Mouse (Mus musculus): ENCODE data around the gene Ptk6. TPM values are rescaled to one million over a fixed set of nuclear protein-coding genes. Genes with fewer than 3 reads are reported as not detected.
A peak's percentile ranks its signal among the peaks of the same experiment; 100 is the strongest.

The Ptk6 gene
- polyA plus RNA-seq, 1 experiment from 2014 or later: not detected

DNA sequence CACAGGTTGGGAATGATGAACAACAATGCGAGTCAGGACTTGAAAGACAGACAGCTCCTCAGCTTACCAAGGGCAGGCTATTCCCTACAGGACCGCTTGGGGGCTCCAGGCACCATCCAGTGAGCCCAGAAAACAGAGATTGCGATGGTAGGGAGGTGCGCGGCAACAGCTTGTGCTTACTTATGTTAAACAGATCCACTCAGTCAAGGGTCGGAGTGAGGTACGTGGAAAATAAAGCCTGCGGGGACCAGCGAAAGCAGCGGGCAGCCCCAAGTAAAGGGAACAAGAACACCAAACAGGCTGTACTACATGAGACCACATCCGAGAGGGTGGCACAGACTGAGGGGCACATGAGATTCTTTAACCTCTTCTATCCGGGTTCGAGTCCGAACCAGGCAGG, 16.0 kb downstream of the Ptk6 start:
- H3K4me1 ChIP-seq: peaks cover 25% of the 10 kb centered on the region
- WGBS: under 1% methylated on average over 14 of the region's 14 CpGs
- H3K27ac ChIP-seq: peak overlapping the region; percentile 97
- no peaks in the 10 kb centered on the region for H3K27me3 ChIP-seq (ENCODE audit: poor library complexity, severe bottlenecking)
- H3K4me3 ChIP-seq: peak overlapping the region; percentile 78
- H3K9me3 ChIP-seq: no peaks in the 10 kb centered on the region
- peaks cover 18% of the 10 kb centered on the region for H3K36me3 ChIP-seq (replicated peaks)
- DNase-seq (ENCODE audit: extremely low spot score, low spot score): peak; percentile 84

DNA sequence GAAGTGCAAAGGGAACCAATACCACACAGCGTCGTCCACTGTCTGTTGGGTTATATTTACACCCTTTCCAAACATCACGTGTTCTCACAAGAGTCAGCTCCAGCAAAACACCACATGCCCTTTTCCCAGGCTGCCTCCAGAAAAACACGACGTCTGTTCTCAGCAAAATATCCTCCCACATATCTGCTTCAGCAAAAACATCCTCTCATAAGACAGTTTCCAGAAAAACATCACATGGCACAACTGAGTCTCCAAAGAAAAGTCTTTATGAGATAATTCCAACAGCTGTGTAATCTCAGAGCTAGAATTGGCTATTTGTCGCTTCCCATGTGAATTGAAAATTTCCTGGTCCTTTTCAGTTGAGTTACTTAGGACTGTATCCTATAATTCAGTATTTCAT, 21.7 kb downstream of the Ptk6 start:
- Histone ChIP-seq H3K36me3 (replicated peaks) (no peaks in the 10 kb centered on the region), H3K4me3 (no peak overlapping the region), H3K9me3 (no peaks in the 10 kb centered on the region), H3K27me3 (ENCODE audit: poor library complexity, severe bottlenecking) (no peaks in the 10 kb centered on the region), H3K27ac (no peak overlapping the region), H3K4me1 (no peaks in the 10 kb centered on the region)
- no peak for DNase-seq (ENCODE audit: extremely low spot score, low spot score)
- 82% methylated on average over 6 of the region's 6 CpGs for WGBS

DNA sequence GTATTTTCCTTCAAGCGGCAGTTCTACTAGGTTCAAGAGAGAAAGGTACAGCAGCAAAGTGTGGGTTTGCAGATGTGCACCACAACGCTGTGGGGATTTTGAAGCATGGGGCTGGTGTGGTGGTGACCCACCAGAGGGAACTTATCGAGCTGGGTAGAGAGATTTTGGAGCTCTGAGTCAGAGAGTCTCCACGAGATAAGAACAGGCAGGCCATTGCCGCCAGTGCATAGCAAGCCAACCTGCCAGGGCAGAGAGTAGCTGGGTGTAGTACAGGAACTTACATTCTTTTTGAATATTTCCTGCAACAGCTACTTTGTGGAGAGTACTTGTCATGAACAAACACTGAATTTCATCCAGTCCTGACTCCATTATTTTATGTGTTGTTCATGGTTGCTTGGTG, 24.1 kb downstream of the Ptk6 start:
- no peak for DNase-seq (ENCODE audit: extremely low spot score, low spot score)
- Histone ChIP-seq H3K4me1 (no peaks in the 10 kb centered on the region), H3K36me3 (replicated peaks) (no peaks in the 10 kb centered on the region), H3K9me3 (no peaks in the 10 kb centered on the region), H3K27ac (no peak overlapping the region), H3K27me3 (ENCODE audit: poor library complexity, severe bottlenecking) (no peaks in the 10 kb centered on the region), H3K4me3 (no peak overlapping the region)
- WGBS: 90% methylated on average over 5 of the region's 5 CpGs

DNA sequence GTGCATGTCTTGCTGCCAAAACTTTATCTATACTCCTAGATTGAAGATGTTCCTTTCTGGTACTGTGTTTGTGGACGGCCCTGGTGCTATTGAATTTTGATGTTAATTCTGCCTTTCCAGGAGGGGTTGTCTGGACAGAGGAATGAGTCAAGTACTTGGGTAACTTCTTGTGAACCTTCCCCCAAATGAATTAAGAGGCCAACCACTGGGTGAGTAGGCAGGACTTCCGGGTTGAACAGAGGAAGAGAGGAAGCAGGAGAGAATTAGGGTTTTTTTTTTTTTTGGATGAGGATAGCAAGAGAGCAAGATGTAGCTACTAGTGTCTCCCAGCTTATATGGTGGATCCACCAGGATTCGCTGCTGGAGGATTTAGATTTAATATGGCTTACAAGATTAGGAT, 24.6 kb downstream of the Ptk6 start:
- no peaks in the 10 kb centered on the region for H3K36me3 ChIP-seq (replicated peaks)
- H3K4me3 ChIP-seq: no peak overlapping the region
- H3K27me3 ChIP-seq (ENCODE audit: poor library complexity, severe bottlenecking): no peaks in the 10 kb centered on the region
- no peak for DNase-seq (ENCODE audit: extremely low spot score, low spot score)
- no peaks in the 10 kb centered on the region for H3K9me3 ChIP-seq
- no peaks in the 10 kb centered on the region for H3K4me1 ChIP-seq
- WGBS: 80% methylated on average over 3 of the region's 3 CpGs
- H3K27ac ChIP-seq: no peak overlapping the region

DNA sequence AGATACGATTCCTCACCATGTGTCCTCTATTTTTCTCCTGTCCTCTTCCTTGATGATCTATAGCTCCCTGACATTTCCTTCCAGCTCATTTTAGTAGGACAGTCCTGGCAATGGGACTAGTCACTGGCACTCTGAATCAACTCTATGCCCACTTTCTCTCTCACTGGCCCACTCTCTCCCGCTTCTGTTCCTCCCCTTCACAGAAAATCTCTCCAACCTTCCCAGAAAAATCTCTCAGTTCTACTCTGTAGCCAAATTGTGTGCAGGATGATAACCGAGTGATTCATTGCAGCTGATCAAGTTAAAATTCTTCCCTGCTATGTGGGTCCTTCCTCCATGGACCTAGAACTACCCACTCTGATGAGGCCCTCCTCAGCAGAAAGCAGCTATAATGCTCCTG, 27.9 kb downstream of the Ptk6 start:
- peaks cover 2% of the 10 kb centered on the region; the same call in 1 of the 2 replicates for H3K9me3 ChIP-seq
- no peaks in the 10 kb centered on the region for H3K4me1 ChIP-seq
- no peaks in the 10 kb centered on the region for H3K27me3 ChIP-seq (ENCODE audit: poor library complexity, severe bottlenecking)
- no peak for DNase-seq (ENCODE audit: extremely low spot score, low spot score)
- no peaks in the 10 kb centered on the region for H3K36me3 ChIP-seq (replicated peaks)
- H3K27ac ChIP-seq: no peak overlapping the region
- no peak overlapping the region for H3K4me3 ChIP-seq
- WGBS: 90% methylated on average over 3 of the region's 3 CpGs

DNA sequence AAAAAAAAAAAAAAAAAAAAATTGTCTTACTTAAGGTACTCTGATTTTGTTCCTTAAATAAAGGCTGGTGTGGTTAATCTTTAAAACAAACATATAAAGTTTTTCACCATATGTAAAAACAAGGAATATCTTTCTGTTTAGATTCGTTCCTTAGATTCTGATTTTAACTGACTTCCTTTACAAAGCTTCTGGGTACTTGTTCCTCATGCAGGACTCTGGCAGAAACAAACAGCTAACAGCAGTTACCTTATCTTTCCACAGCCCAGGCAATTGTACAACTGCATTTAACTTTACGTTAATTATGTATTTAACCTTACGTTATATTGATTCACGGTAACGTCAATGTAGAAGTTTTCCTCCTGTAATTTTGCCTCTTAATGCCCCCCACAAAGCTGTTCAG, 36.1 kb downstream of the Ptk6 start:
- 94% methylated on average over 5 of the region's 5 CpGs for WGBS
- no peak overlapping the region for H3K27ac ChIP-seq
- no peak overlapping the region for H3K4me3 ChIP-seq

DNA sequence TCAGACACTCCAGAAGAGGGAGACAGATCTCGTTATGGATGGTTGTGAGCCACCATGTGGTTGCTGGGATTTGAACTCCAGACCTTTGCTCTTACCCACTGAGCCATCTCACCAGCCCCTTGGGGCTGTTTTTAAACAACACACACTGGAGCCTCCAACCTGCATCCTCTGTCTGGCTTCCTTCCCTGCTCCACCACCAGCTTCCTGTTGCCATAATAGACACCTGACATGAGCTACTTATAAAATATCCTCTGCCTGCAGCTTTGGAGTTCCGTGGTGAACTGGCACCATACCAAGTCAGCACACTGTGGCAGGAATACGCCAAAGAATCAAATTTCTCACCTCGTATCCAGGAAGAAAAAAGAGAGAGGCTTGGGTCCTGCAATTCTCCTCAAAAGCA, 41.8 kb downstream of the Ptk6 start:
- no peak for DNase-seq (ENCODE audit: extremely low spot score, low spot score)
- no peaks in the 10 kb centered on the region for H3K36me3 ChIP-seq (replicated peaks)
- H3K9me3 ChIP-seq: no peaks in the 10 kb centered on the region
- H3K27ac ChIP-seq: no peak overlapping the region
- WGBS: 88% methylated on average over 4 of the region's 4 CpGs
- H3K4me3 ChIP-seq: no peak overlapping the region
- H3K4me1 ChIP-seq: peaks cover 28% of the 10 kb centered on the region
- peaks cover 36% of the 10 kb centered on the region for H3K27me3 ChIP-seq (ENCODE audit: poor library complexity, severe bottlenecking)

More for the DNA sequence above, 36.1 kb downstream of the Ptk6 start:
- H3K27me3 ChIP-seq (ENCODE audit: poor library complexity, severe bottlenecking): 0 out of 2 replicates have a peak, but pooled peaks cover 4% of the 10 kb centered on the region
- DNase-seq (ENCODE audit: extremely low spot score, low spot score): no peak
- no peaks in the 10 kb centered on the region for H3K36me3 ChIP-seq (replicated peaks)
- H3K9me3 ChIP-seq: peaks cover 3% of the 10 kb centered on the region; the same call in 1 of the 2 replicates
- H3K4me1 ChIP-seq: no peaks in the 10 kb centered on the region

DNA sequence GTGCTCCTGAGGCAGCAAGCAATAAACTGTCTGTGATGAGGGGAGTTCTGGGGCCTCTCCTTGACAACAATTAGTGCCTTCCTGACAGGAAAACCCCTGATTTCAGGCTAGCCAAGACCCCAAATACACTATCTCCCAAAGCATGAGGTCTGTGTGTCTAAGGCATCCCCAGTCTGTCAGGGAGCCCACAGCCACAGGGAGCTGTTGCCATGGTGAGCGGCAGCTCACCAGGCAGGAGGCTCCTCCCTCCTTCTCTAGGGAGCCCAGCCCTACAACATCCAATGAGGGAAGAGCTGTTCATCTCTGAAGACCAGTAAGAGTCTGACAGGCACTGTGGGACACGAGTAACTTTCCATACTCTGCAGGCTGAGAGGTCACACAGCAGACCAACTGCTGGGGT, 42.8 kb downstream of the Ptk6 start:
- H3K27me3 ChIP-seq (ENCODE audit: poor library complexity, severe bottlenecking): peaks cover 45% of the 10 kb centered on the region
- no peak overlapping the region for H3K27ac ChIP-seq
- DNase-seq (ENCODE audit: extremely low spot score, low spot score): peak; percentile 30
- H3K4me1 ChIP-seq: peaks cover 29% of the 10 kb centered on the region
- 0% methylated on average over 2 of the region's 2 CpGs for WGBS
- no peaks in the 10 kb centered on the region for H3K36me3 ChIP-seq (replicated peaks)
- no peaks in the 10 kb centered on the region for H3K9me3 ChIP-seq
- H3K4me3 ChIP-seq: no peak overlapping the region

DNA sequence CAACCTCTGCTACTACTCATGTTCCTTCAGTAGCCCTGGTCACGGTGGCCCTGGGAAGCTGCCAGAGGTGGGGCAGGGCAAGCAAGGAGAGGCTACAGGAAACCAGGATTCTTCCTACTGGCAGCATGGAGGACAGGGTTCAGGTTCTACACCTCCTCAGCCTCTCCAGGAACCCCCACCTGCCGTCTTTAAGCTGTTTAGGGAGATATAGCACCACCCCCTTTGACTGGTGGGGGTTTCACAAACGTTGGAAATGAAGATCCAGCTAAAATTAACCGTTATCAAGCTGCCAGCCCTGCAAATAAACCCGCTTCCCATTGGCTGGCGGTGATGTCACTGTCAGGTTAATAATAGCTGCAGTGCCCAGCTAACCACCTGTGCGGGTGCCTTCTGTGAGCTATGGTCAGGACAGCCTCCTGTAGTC, 43.5 kb downstream of the Ptk6 start:
- no peaks in the 10 kb centered on the region for H3K36me3 ChIP-seq (replicated peaks)
- H3K4me3 ChIP-seq: no peak overlapping the region
- H3K27me3 ChIP-seq (ENCODE audit: poor library complexity, severe bottlenecking): peaks cover 51% of the 10 kb centered on the region
- H3K27ac ChIP-seq: no peak overlapping the region
- H3K9me3 ChIP-seq: no peaks in the 10 kb centered on the region
- H3K4me1 ChIP-seq: peaks cover 29% of the 10 kb centered on the region
- 63% methylated on average over 7 of the region's 7 CpGs for WGBS
- DNase-seq (ENCODE audit: extremely low spot score, low spot score): no peak

DNA sequence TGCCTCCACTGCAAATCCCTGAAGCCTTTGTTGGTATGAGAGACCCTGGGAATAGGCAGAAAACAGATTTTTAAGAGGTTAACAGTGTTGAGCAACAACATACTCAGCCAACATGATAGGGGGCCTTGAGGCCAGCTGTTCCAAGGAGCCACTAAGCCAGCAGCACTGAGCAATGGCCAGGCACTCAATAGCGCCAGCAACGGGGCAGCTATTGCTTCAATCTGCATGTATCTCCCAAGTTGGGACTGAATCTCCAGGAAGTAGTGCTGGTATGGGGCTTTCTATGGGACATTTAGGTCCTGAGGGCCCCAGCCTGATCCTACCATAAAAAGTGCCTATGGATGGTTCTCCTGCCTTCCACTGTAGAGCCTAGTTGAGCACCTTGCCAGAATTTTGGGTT, 44.1 kb downstream of the Ptk6 start:
- 89% methylated on average over 2 of the region's 2 CpGs for WGBS
- no peak overlapping the region for H3K4me3 ChIP-seq

DNA sequence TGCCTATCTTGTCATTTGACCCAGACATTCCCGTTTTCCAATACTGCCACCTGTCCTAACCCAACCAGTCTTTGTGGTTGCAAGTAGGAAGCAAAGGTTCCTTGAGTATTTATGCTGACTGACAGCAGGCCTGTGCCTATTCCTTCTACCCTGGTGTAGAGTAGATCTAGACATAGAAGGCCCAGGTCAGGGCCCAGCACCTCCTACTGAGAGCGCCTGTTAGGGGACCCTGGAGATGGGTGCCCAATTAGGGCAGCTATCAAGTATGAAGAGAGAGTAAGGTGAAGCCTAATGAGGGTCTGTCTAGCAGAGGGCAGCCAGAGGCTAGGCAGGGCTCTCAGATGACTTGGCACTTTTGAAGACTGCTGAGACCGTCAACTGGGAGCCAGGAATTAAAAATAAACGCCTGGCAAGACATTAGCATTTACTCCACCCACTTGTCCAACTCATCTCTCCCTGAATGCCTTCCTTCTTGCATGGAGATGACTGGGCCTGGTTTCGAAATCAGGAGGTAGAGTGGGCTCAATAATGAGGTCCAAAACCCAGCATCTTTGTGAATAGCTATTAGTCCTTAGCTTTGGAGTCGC, 44.8 kb downstream of the Ptk6 start:
- Histone ChIP-seq H3K36me3 (replicated peaks) (no peaks in the 10 kb centered on the region), H3K27ac (no peak overlapping the region), H3K9me3 (no peaks in the 10 kb centered on the region), H3K4me3 (no peak overlapping the region), H3K4me1 (peaks cover 29% of the 10 kb centered on the region), H3K27me3 (ENCODE audit: poor library complexity, severe bottlenecking) (peaks cover 59% of the 10 kb centered on the region)
- WGBS: 85% methylated on average over 6 of the region's 6 CpGs
- DNase-seq (ENCODE audit: extremely low spot score, low spot score): no peak

More for the DNA sequence above, 44.1 kb downstream of the Ptk6 start:
- Histone ChIP-seq H3K36me3 (replicated peaks) (no peaks in the 10 kb centered on the region), H3K9me3 (no peaks in the 10 kb centered on the region), H3K4me1 (peaks cover 29% of the 10 kb centered on the region), H3K27me3 (ENCODE audit: poor library complexity, severe bottlenecking) (peaks cover 58% of the 10 kb centered on the region), H3K27ac (no peak overlapping the region)
- DNase-seq (ENCODE audit: extremely low spot score, low spot score): no peak

DNA sequence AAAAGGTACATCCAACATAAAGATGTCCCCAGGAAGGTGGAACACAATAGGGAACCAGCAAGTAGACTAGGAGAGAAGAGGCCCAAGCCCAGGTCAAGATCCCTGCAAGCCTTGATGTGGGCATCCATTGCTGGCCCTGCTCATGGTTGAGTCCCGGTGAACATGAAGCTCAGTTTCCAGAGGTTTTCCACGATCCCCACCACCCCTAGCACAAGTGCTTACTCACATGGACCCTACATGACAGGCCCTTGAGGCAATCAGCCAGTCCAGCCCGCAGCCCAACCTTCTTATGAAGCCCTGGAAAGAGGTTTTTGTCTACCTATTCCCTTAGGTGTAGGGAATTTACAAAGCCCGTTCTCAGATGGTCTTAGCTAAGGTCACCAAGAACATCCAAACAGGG, 45.4 kb downstream of the Ptk6 start:
- H3K27ac ChIP-seq: no peak overlapping the region
- peaks cover 59% of the 10 kb centered on the region for H3K27me3 ChIP-seq (ENCODE audit: poor library complexity, severe bottlenecking)
- H3K36me3 ChIP-seq (replicated peaks): no peaks in the 10 kb centered on the region
- peak overlapping the region; percentile 57 for H3K4me3 ChIP-seq
- H3K9me3 ChIP-seq: no peaks in the 10 kb centered on the region
- no peak for DNase-seq (ENCODE audit: extremely low spot score, low spot score)
- peaks cover 29% of the 10 kb centered on the region for H3K4me1 ChIP-seq
- 79% methylated on average over 4 of the region's 4 CpGs for WGBS

DNA sequence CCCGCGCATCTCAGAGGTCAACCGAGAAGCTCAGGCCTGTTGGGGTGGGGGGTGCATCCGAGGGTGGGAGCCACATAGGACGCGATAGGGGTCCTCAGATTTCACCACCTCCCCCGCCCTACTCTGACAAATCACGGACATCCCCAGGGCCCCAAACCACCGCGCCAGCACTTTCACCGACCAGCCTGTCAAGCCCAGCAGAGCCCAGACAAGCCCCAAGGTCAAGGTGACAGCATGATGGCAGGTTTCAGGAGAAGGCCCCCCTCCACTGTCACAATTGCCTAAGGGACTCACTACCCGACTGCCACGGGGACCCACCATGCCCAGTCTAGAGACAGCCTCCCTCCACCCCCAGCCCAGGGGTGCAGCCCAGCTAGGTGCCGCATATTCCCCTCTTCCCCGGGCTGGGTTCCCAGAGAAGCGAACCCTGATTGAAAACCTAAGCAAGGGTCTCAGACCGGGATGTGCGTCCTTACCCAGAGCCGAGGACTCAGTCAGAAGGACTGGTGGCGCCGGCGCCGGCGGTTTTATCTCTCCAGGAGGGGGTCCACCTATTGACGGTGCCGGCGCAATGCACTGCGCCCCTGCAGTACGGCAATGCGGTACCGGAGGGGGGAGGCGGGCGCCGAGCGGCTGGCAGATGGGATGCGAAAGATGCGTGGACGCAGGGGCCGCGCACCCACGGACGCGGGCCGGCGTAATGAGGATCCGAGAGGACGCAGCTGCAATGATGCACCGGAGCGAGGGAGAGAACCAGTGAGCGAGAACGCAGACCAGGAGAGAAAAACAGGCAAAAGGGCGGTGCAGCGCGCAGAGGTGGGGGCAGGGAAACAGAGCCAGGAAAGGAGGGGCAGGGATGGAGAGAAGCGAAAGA, 46.1 kb downstream of the Ptk6 start, which contains the start of gene Eef1a2:
Gene Eef1a2 (minus strand): TSS at position 767 of the 874 bp plus-strand sequence.
- H3K27ac ChIP-seq: peak within 1 kb of the TSS; percentile 68
- WGBS: 3% methylated on average over 55 of the region's 55 CpGs
- peak within 1 kb of the TSS; percentile 57 for H3K4me3 ChIP-seq
- no peak for DNase-seq (ENCODE audit: extremely low spot score, low spot score)
- peaks cover 29% of the 10 kb centered on the region for H3K4me1 ChIP-seq
- H3K36me3 ChIP-seq (replicated peaks): no peaks in the 10 kb centered on the region
- peaks cover 64% of the 10 kb centered on the region for H3K27me3 ChIP-seq (ENCODE audit: poor library complexity, severe bottlenecking)
- no peaks in the 10 kb centered on the region for H3K9me3 ChIP-seq
